Mouse (Mus musculus): ENCODE measurements at regions not wholly inside any gene's neighbourhood (a gene's known extent, or its start where the extent isn't known, plus 50 kb on each side); places are given as distances from the start of the nearest gene placed in this dataset.

GRCm38 (mm10) chr5:3216053-3216452 is 125.2 kb upstream of the Cdk6 start:
- TF ChIP-seq CTCF (IDR thresholded peaks at IDR 0.05; ENCODE audit: low read depth, low read length) (no peak), POLR2A (IDR thresholded peaks at IDR 0.05; ENCODE audit: insufficient read depth, low read length) (no peak), EP300 (IDR thresholded peaks at IDR 0.05; ENCODE audit: insufficient read depth, low read depth, low read length) (no peak)
